ENCODE assay signal across 8 mouse cellular contexts in genomic region chr8:66860023-66860422, GRCm38 (mm10). TPM values are rescaled to one million over a fixed set of nuclear protein-coding genes. Genes with fewer than 3 reads are reported as not detected.
DNase-seq lines count a peak whose midpoint lies in the region; ATAC-seq and TF ChIP-seq lines count a peak whose summit lies in the region.

TSS of gene Naf1 (plus strand) at chr8:66860217.

- no peak for TF ChIP-seq POLR2A in bone marrow macrophage, adult 2 months (IDR thresholded peaks at IDR 0.05; ENCODE audit: borderline replicate concordance, low read depth, low read length)
- TF ChIP-seq POLR2A in embryonic fibroblast, embryonic 13.5 days (IDR thresholded peaks at IDR 0.05; ENCODE audit: low read depth, low read length) = peak; percentile 41; the same call in 1 of the 2 replicates

- H3K27ac ChIP-seq in bone marrow macrophage, adult 2 months (ENCODE audit: insufficient read depth, low read depth, low read length) = peak within 1 kb of the TSS; percentile 6; the same call in 1 of the 2 replicates
- H3K27ac ChIP-seq in embryonic fibroblast, embryonic 13.5 days (ENCODE audit: insufficient read depth, low read length) = no peak within 1 kb of the TSS
- H3K27ac ChIP-seq in kidney, embryonic 14.5 days (ENCODE audit: low read depth, low read length) = peak within 1 kb of the TSS; percentile 77; the same call in 1 of the 2 replicates
- H3K27ac ChIP-seq in limb, embryonic 15.5 days = peak within 1 kb of the TSS; percentile 77

- no peaks in the 10 kb centered on the region for H3K27me3 ChIP-seq in kidney, embryonic 14.5 days (ENCODE audit: control insufficient read depth, insufficient read depth, low read length)
- H3K27me3 ChIP-seq in limb, embryonic 15.5 days = no peaks in the 10 kb centered on the region

- under 1% methylated on average over 31 of the region's 37 CpGs for WGBS in kidney, embryonic 14.5 days
- WGBS in limb, embryonic 15.5 days = under 1% methylated on average over 37 of the region's 37 CpGs

- peak within 1 kb of the TSS; percentile 82 for H3K9ac ChIP-seq in kidney, embryonic 14.5 days (ENCODE audit: low read depth, low read length)
- peak within 1 kb of the TSS; percentile 71 for H3K9ac ChIP-seq in limb, embryonic 15.5 days

- peak; percentile 98 for ATAC-seq in kidney, embryonic 14.5 days (ENCODE audit: low FRiP score, low TSS enrichment)
- peak; percentile 92 for ATAC-seq in limb, embryonic 15.5 days (ENCODE audit: insufficient number of reproducible peaks, low FRiP score, low TSS enrichment, low read depth)

- peak within 1 kb of the TSS; percentile 70 for H3K4me2 ChIP-seq in kidney, embryonic 14.5 days (replicated peaks; ENCODE audit: low read depth, low read length)
- H3K4me2 ChIP-seq in limb, embryonic 15.5 days = peak within 1 kb of the TSS; percentile 88

- H3K36me3 ChIP-seq in kidney, embryonic 14.5 days (ENCODE audit: control insufficient read depth, insufficient read depth, low read length) = no peaks in the 10 kb centered on the region
- H3K36me3 ChIP-seq in limb, embryonic 15.5 days = no peaks in the 10 kb centered on the region; the same call in 1 of the 2 replicates

- peak within 1 kb of the TSS; percentile 88 for H3K4me3 ChIP-seq in bone marrow macrophage, adult 2 months (ENCODE audit: insufficient read depth, low read length)
- peak within 1 kb of the TSS; percentile 85 for H3K4me3 ChIP-seq in embryonic fibroblast, embryonic 13.5 days (ENCODE audit: insufficient read depth, low read length)
- H3K4me3 ChIP-seq in kidney, embryonic 14.5 days (ENCODE audit: low read length) = peak within 1 kb of the TSS; percentile 78
- H3K4me3 ChIP-seq in limb, embryonic 15.5 days = peak within 1 kb of the TSS; percentile 92

- no peaks in the 10 kb centered on the region for H3K9me3 ChIP-seq in kidney, embryonic 14.5 days (ENCODE audit: control insufficient read depth, low read length)
- no peaks in the 10 kb centered on the region for H3K9me3 ChIP-seq in limb, embryonic 15.5 days

- DNase-seq in A20 (ENCODE audit: low read depth, low spot score) = peak; percentile 96
- DNase-seq in heart, adult 9 months (ENCODE audit: low spot score in 2 of 2) = peak; percentile 89 to 91
- DNase-seq in monocyte, adult 2 months (ENCODE audit: low read depth in 1 of 2, low spot score in 2 of 2) = peak; percentile 71 to 86
- DNase-seq in spleen, postnatal 36 days (ENCODE audit: low spot score in 2 of 2) = peak; percentile 86 to 90

- TF ChIP-seq CTCF in bone marrow macrophage, adult 2 months (IDR thresholded peaks at IDR 0.05; ENCODE audit: low read depth, low read length) = no peak
- no peak for TF ChIP-seq CTCF in embryonic fibroblast, embryonic 13.5 days (IDR thresholded peaks at IDR 0.05; ENCODE audit: borderline replicate concordance, insufficient read depth, low read length)

- H3K4me1 ChIP-seq in bone marrow macrophage, adult 2 months (ENCODE audit: control insufficient read depth, insufficient read depth, low read length) = peaks cover 15% of the 10 kb centered on the region
- peaks cover 4% of the 10 kb centered on the region for H3K4me1 ChIP-seq in embryonic fibroblast, embryonic 13.5 days (ENCODE audit: control insufficient read depth, insufficient read depth, low read length)
- peaks cover 6% of the 10 kb centered on the region; the same call in 1 of the 2 replicates for H3K4me1 ChIP-seq in kidney, embryonic 14.5 days (ENCODE audit: control insufficient read depth, insufficient read depth, low read length)
- peaks cover 13% of the 10 kb centered on the region for H3K4me1 ChIP-seq in limb, embryonic 15.5 days

RNA-seq across cellular contexts. Expression of gene Naf1, which starts in this region (rescaled TPM):
- 8.9 and 10.4 TPM in 2 replicates for polyA plus RNA-seq in bone marrow macrophage, adult 2 months (2012; ENCODE audit: insufficient read depth, insufficient read length, missing spikeins)
- polyA plus RNA-seq in embryonic fibroblast, embryonic 13.5 days (2011; ENCODE audit: insufficient read length, low read depth, missing spikeins) = 15.4 and 16.0 TPM in 2 replicates
- polyA plus RNA-seq in kidney, embryonic 14.5 days (2014; fragmentation: Nextera tagmentation; extraction: Ambion mirVana) = 6.1 and 8.3 TPM in 2 replicates
- 1.9 and 2.5 TPM in 2 replicates for polyA plus RNA-seq in limb, embryonic 15.5 days (2015; fragmentation: Nextera tagmentation; extraction: Ambion mirVana)
